Mouse (Mus musculus): ENCODE results near the gene Cradd. TPM values are rescaled to one million over a fixed set of nuclear protein-coding genes. Genes with fewer than 3 reads are reported as not detected.
A peak's percentile ranks its signal among the peaks of the same experiment; 100 is the strongest.

Cradd gene
- polyA plus RNA-seq, 1 experiment from 2014 or later: 12.2 TPM

DNA sequence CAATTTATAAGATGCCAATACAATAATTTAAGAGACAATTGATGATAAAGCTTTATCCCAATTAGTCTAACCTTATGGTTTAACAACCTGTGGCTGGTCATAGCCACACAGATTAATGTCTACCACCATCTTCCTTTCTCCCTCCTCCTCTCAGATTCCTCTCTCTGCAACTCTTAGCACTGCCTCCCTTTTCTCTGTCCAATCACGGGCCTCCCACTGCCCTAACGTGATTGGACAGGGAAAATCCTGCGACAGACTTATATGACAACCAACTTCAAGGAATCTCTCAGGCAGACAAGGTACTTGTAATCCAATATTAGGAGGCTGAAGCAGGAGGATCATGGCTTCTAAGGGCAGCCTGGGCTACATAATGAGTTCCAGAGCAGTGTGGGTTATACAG lies 8.7 kb upstream of the Cradd start:
- Histone ChIP-seq H3K4me1 (replicated peaks) (peaks cover 6% of the 10 kb centered on the region), H3K36me3 (no peaks in the 10 kb centered on the region), H3K27ac (no peak overlapping the region), H3K9ac (replicated peaks) (no peak overlapping the region), H3K9me3 (no peaks in the 10 kb centered on the region), H3K4me3 (replicated peaks) (no peak overlapping the region), H3K27me3 (no peaks in the 10 kb centered on the region), H3K4me2 (no peak overlapping the region)
- WGBS: 84% methylated on average over 3 of the region's 3 CpGs
- no peak for ATAC-seq (ENCODE audit: insufficient number of reproducible peaks, insufficient read depth, low FRiP score, low TSS enrichment, low read depth)

GRCm38 (mm10) chr10:95330375-95331363 lies 6.7 kb upstream of the Cradd start:
- Histone ChIP-seq H3K9me3 (no peaks in the 10 kb centered on the region), H3K27me3 (no peaks in the 10 kb centered on the region), H3K4me1 (replicated peaks) (no peaks in the 10 kb centered on the region), H3K4me2 (no peak overlapping the region), H3K36me3 (no peaks in the 10 kb centered on the region), H3K4me3 (replicated peaks) (no peak overlapping the region), H3K27ac (no peak overlapping the region), H3K9ac (replicated peaks) (no peak overlapping the region)
- ATAC-seq (ENCODE audit: insufficient number of reproducible peaks, insufficient read depth, low FRiP score, low TSS enrichment, low read depth): no peak
- WGBS: 85% methylated on average over 9 of the region's 9 CpGs

DNA sequence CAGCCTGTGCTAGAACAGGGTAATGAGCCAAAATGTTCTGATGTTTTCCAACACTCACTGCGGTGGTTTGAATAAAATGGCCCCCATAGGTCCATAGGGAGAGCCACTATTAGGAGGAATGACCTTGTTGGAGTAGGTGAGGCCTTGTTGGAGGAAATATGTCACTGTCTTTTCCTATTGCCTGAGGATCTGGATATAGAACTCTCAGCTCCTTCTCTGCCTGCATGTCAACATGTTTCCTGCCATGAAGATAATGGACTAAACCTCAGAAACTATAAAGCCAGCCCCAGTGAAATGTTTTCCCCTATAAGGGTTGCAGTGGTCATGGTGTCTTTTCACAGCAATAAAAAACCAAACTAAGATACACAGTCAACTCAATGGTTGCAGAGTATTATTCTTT lies 6.0 kb upstream of the Cradd start:
- no peaks in the 10 kb centered on the region for H3K9me3 ChIP-seq
- WGBS: 86% methylated on average over 1 of the region's 1 CpGs
- H3K27me3 ChIP-seq: no peaks in the 10 kb centered on the region
- no peak overlapping the region for H3K4me2 ChIP-seq
- no peak for ATAC-seq (ENCODE audit: insufficient number of reproducible peaks, insufficient read depth, low FRiP score, low TSS enrichment, low read depth)
- H3K4me1 ChIP-seq (replicated peaks): no peaks in the 10 kb centered on the region
- no peak overlapping the region for H3K27ac ChIP-seq
- H3K36me3 ChIP-seq: no peaks in the 10 kb centered on the region
- no peak overlapping the region for H3K4me3 ChIP-seq (replicated peaks)
- no peak overlapping the region for H3K9ac ChIP-seq (replicated peaks)

GRCm38 (mm10) chr10:95324278-95324631 lies 322 bp upstream of the Cradd start:
- H3K27ac ChIP-seq: no peak overlapping the region
- H3K4me1 ChIP-seq (replicated peaks): peaks cover 11% of the 10 kb centered on the region
- no peaks in the 10 kb centered on the region for H3K36me3 ChIP-seq
- H3K9me3 ChIP-seq: no peaks in the 10 kb centered on the region
- H3K27me3 ChIP-seq: no peaks in the 10 kb centered on the region
- no peak for ATAC-seq (ENCODE audit: insufficient number of reproducible peaks, insufficient read depth, low FRiP score, low TSS enrichment, low read depth)
- no peak overlapping the region for H3K4me2 ChIP-seq
- no peak overlapping the region for H3K4me3 ChIP-seq (replicated peaks)
- 55% methylated on average over 1 of the region's 1 CpGs for WGBS
- H3K9ac ChIP-seq (replicated peaks): no peak overlapping the region

DNA sequence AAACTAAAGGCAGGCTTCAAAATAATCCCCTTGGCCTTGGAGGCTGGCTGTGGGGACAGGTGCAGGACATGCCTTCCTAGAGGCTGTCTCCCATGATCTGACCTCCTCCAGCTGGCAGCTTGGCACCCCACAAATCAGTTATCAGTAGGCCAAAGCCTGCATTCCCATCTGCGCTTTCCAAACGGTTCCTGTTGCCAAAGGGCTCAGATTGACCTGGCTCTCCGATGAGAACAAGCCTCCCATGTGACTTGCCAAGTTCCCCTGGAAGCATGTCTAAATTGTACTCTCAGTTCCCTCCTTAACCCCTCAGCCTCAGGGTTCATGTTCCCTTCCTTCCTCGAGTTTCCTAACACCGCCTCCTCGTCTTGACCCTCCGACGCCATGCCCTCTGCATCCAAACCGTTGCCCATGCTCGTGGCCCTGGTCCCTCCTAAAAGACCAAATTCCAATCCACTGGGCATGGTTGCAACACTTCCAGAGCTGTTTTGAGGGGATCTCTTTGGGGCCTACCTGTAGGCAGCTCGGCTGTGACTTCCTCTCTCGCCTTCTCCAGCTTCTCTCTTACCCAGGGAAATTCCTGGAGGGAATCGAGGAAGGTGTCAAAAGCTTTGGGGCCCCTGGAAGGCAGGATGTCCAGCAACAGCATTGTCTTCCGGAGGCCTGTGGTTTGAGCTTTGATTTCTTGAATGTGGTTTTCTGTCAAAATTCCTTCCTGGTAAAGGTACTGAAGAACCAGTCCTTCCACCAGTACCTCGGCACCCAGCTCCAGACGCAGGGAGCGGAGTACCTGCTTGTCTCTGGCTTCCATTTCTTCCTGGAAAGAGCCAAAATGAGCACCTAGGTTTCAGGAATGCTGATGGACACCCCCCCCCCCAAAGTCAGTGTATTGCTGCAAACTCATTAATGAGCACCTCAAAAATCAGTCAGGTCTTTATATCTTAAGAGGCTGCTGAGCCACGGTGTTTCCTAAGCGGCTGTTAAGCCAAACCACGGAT lies 1.6 kb downstream of the Cradd start:
- peak overlapping the region; percentile 23; the same call in 1 of the 2 replicates for H3K27ac ChIP-seq
- ATAC-seq (ENCODE audit: insufficient number of reproducible peaks, insufficient read depth, low FRiP score, low TSS enrichment, low read depth): no peak
- peak overlapping the region; percentile 68 for H3K4me2 ChIP-seq
- WGBS: 56% methylated on average over 20 of the region's 20 CpGs
- H3K9ac ChIP-seq (replicated peaks): 0 out of 2 replicates have a peak overlapping the region, but pooled peaks have one; percentile 12
- peaks cover 10% of the 10 kb centered on the region for H3K27me3 ChIP-seq
- peak overlapping the region; percentile 59 for H3K4me3 ChIP-seq (replicated peaks)
- no peaks in the 10 kb centered on the region for H3K9me3 ChIP-seq
- peaks cover 11% of the 10 kb centered on the region for H3K4me1 ChIP-seq (replicated peaks)
- no peaks in the 10 kb centered on the region for H3K36me3 ChIP-seq

DNA sequence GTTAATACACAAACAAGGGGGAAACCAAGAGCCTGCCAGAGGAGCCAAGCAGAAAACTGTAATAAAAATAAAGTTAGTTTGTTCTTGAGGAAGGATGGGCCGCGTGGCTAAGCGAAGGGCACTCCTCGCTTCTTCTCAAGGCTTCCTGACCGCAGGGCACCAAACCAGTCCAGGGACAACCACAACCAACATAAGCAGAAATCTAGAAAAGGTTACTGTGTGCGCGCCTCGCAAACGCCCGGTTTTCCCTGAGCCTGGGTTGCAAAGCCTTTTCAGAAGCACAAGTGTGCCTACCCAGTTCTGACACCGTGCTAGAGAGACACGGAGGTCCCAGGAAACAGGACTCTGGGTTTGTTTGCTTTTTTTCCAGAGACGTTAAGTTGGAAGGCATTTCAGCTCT lies 4.9 kb downstream of the Cradd start:
- peaks cover 40% of the 10 kb centered on the region for H3K4me1 ChIP-seq (replicated peaks)
- H3K9me3 ChIP-seq: no peaks in the 10 kb centered on the region
- no peaks in the 10 kb centered on the region for H3K36me3 ChIP-seq
- H3K4me3 ChIP-seq (replicated peaks): no peak overlapping the region
- peaks cover 10% of the 10 kb centered on the region for H3K27me3 ChIP-seq
- no peak overlapping the region for H3K4me2 ChIP-seq
- no peak overlapping the region for H3K9ac ChIP-seq (replicated peaks)
- 87% methylated on average over 13 of the region's 13 CpGs for WGBS
- H3K27ac ChIP-seq: no peak overlapping the region
- ATAC-seq (ENCODE audit: insufficient number of reproducible peaks, insufficient read depth, low FRiP score, low TSS enrichment, low read depth): no peak

- ATAC-seq (ENCODE audit: insufficient number of reproducible peaks, insufficient read depth, low FRiP score, low TSS enrichment, low read depth): no peak
These were observed 5.6 kb downstream of the Cradd start for GRCm38 (mm10) chr10:95318392-95318708.

GRCm38 (mm10) chr10:95317581-95318391 lies 6.1 kb downstream of the Cradd start:
- no peak overlapping the region for H3K27ac ChIP-seq
- no peak overlapping the region for H3K4me3 ChIP-seq (replicated peaks)
- no peak overlapping the region for H3K4me2 ChIP-seq
- no peaks in the 10 kb centered on the region for H3K9me3 ChIP-seq
- 88% methylated on average over 21 of the region's 21 CpGs for WGBS
- H3K27me3 ChIP-seq: peaks cover 10% of the 10 kb centered on the region
- H3K36me3 ChIP-seq: no peaks in the 10 kb centered on the region
- peaks cover 48% of the 10 kb centered on the region for H3K4me1 ChIP-seq (replicated peaks)
- H3K9ac ChIP-seq (replicated peaks): no peak overlapping the region
- ATAC-seq (ENCODE audit: insufficient number of reproducible peaks, insufficient read depth, low FRiP score, low TSS enrichment, low read depth): no peak

More at GRCm38 (mm10) chr10:95318392-95318708, 5.6 kb downstream of the Cradd start:
- 89% methylated on average over 7 of the region's 7 CpGs for WGBS
- no peak overlapping the region for H3K4me3 ChIP-seq (replicated peaks)
- H3K4me1 ChIP-seq (replicated peaks): peaks cover 46% of the 10 kb centered on the region
- no peak overlapping the region for H3K27ac ChIP-seq
- H3K9ac ChIP-seq (replicated peaks): no peak overlapping the region
- H3K4me2 ChIP-seq: no peak overlapping the region
- no peaks in the 10 kb centered on the region for H3K36me3 ChIP-seq
- peaks cover 10% of the 10 kb centered on the region for H3K27me3 ChIP-seq
- H3K9me3 ChIP-seq: no peaks in the 10 kb centered on the region

DNA sequence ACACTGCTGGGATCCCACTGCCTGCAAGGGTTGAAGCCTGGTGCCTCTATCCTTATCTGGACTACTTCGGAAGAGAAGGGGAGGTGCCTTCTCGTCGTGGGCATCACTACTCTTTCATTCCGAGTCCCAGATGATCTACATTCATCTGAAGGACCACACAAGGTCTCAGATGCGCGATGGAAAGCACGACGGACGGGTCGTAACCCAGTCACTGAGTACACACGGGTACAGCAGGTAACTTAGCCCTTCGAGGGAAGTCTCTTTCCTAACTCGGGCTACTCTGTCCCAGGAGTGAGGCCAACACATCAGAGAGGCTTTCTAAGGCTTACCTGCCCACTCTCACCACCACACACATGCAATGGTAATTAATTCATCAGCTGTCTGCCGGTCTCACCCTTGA lies 6.8 kb downstream of the Cradd start:
- 80% methylated on average over 14 of the region's 14 CpGs for WGBS
- ATAC-seq (ENCODE audit: insufficient number of reproducible peaks, insufficient read depth, low FRiP score, low TSS enrichment, low read depth): no peak

GRCm38 (mm10) chr10:95316675-95317074 lies 7.3 kb downstream of the Cradd start:
- H3K4me3 ChIP-seq (replicated peaks): no peak overlapping the region

More for the DNA sequence above, 6.8 kb downstream of the Cradd start:
- no peak overlapping the region for H3K4me2 ChIP-seq
- H3K27ac ChIP-seq: no peak overlapping the region
- H3K9ac ChIP-seq (replicated peaks): no peak overlapping the region
- peaks cover 42% of the 10 kb centered on the region for H3K4me1 ChIP-seq (replicated peaks)
- H3K36me3 ChIP-seq: no peaks in the 10 kb centered on the region
- no peaks in the 10 kb centered on the region for H3K9me3 ChIP-seq
- H3K27me3 ChIP-seq: peaks cover 10% of the 10 kb centered on the region
- H3K4me3 ChIP-seq (replicated peaks): no peak overlapping the region

More at GRCm38 (mm10) chr10:95316675-95317074, 7.3 kb downstream of the Cradd start:
- H3K9ac ChIP-seq (replicated peaks): no peak overlapping the region
- ATAC-seq (ENCODE audit: insufficient number of reproducible peaks, insufficient read depth, low FRiP score, low TSS enrichment, low read depth): no peak
- peaks cover 12% of the 10 kb centered on the region for H3K27me3 ChIP-seq
- H3K36me3 ChIP-seq: no peaks in the 10 kb centered on the region
- H3K9me3 ChIP-seq: no peaks in the 10 kb centered on the region
- peaks cover 40% of the 10 kb centered on the region for H3K4me1 ChIP-seq (replicated peaks)
- no peak overlapping the region for H3K27ac ChIP-seq
- WGBS: 56% methylated on average over 9 of the region's 9 CpGs
- no peak overlapping the region for H3K4me2 ChIP-seq
